Mouse (Mus musculus): ENCODE data around the gene Sema4b. TPM values are rescaled to one million over a fixed set of nuclear protein-coding genes. Genes with fewer than 3 reads are reported as not detected.

The Sema4b gene
- polyA plus RNA-seq, 1 experiment from 2014 or later = 11.6 TPM

GRCm38 (mm10) chr7:80230196-80230595 lies 43.6 kb downstream of the Sema4b start:
- no peak for ATAC-seq

DNA sequence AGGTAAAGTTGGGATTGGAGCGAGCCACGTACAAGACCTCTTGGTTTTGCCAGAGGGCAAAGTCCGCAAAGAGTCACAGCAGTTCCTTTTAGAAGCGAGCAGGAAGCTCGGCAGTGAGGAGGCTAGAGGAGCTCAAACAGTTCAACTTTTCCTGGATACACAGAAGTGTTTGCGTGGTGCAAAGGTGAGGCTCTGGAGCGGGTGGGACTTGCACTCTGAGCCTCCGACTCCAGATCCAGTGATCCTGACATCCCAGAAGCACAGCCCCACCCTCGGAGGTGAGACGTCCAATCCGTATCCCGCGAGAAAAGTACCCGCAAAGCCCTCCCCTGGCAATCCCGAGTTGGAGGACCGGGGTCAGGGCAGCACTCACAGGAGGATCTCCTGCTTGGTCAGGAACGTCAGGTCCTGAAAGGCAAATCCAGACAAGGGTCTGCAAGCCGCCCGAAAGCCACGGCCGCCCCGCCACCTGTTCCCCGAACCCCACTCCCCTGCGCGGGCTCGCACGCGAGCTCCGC lies 45.4 kb downstream of the Sema4b start:
- no peaks in the 10 kb centered on the region for H3K9me3 ChIP-seq (ENCODE audit: low read length)
- TF ChIP-seq CTCF (IDR thresholded peaks at IDR 0.05) = no peak
- no peak for TF ChIP-seq EP300 (IDR thresholded peaks at IDR 0.05)
- 0 out of 2 replicates have a peak, but pooled peaks cover 2% of the 10 kb centered on the region for H3K4me1 ChIP-seq (ENCODE audit: insufficient read depth, low read depth, low read length)
- H3K9ac ChIP-seq (replicated peaks; ENCODE audit: low read depth) = peak overlapping the region; percentile 48; the same call in 1 of the 2 replicates
- H3K4me2 ChIP-seq (replicated peaks; ENCODE audit: low read depth, low read length) = peak overlapping the region; percentile 67
- H3K36me3 ChIP-seq (ENCODE audit: insufficient read depth, low read length) = peaks cover 7% of the 10 kb centered on the region; the same call in 1 of the 2 replicates
- ATAC-seq (peak; percentile 51), DNase-seq (ENCODE audit: low spot score) (peak; percentile 61)
- H3K27ac ChIP-seq (ENCODE audit: low read length) = peak overlapping the region; percentile 74
- WGBS = under 1% methylated on average over 22 of the region's 29 CpGs
- no peaks in the 10 kb centered on the region for H3K27me3 ChIP-seq (replicated peaks; ENCODE audit: insufficient read depth, low read length)
- H3K4me3 ChIP-seq (ENCODE audit: low read depth, low read length) = peak overlapping the region; percentile 59

More at GRCm38 (mm10) chr7:80230196-80230595, 43.6 kb downstream of the Sema4b start:
- no peak for DNase-seq (ENCODE audit: low spot score)
- WGBS = 72% methylated on average over 6 of the region's 6 CpGs
- Histone ChIP-seq H3K4me1 (ENCODE audit: insufficient read depth, low read depth, low read length) (0 out of 2 replicates have a peak, but pooled peaks cover 2% of the 10 kb centered on the region), H3K27me3 (replicated peaks; ENCODE audit: insufficient read depth, low read length) (no peaks in the 10 kb centered on the region), H3K27ac (ENCODE audit: low read length) (no peak overlapping the region), H3K9ac (replicated peaks; ENCODE audit: low read depth) (no peak overlapping the region), H3K4me3 (ENCODE audit: low read depth, low read length) (no peak overlapping the region), H3K9me3 (ENCODE audit: low read length) (no peaks in the 10 kb centered on the region), H3K36me3 (ENCODE audit: insufficient read depth, low read length) (peaks cover 10% of the 10 kb centered on the region; the same call in 1 of the 2 replicates), H3K4me2 (replicated peaks; ENCODE audit: low read depth, low read length) (no peak overlapping the region)
- TF ChIP-seq EP300 (IDR thresholded peaks at IDR 0.05) (no peak), CTCF (IDR thresholded peaks at IDR 0.05) (no peak)

DNA sequence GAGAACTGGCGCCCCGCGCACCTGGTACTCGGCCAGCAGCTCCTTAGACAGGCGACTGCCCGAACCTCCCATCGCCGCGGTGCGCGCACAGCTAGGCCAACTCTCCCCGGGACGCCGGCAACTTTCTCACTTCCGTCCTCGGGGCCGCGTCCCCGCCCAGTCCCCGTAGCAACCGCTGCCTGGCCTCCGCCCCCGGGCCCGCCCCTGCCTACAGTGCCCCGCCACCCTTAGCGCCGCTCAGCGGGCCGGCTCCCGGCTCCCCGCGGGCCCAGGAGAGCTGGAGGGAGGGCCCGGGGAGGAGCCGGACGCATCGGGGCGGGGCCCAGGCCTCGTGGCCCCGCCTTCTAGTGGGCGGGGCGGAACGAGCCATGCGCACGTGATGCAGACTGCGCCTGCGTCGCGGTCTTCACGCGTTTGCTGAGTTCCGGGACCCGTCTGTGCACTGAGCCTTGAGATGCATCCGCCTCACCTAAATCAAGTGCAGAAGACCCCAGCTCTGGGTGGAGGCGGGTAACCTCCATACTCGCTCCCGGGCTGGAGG lies 45.9 kb downstream of the Sema4b start, which contains the start of the genes Cib1 and Gdpgp1:
TSS of gene Cib1 (minus strand) at position 325 of the 541 bp plus-strand sequence.
TSS of gene Gdpgp1 (plus strand) at position 377 of the 541 bp plus-strand sequence.
- H3K27ac ChIP-seq (ENCODE audit: low read length) = peak within 1 kb of the TSS; percentile 74
- WGBS = under 1% methylated on average over 51 of the region's 56 CpGs
- H3K27me3 ChIP-seq (replicated peaks; ENCODE audit: insufficient read depth, low read length) = no peaks in the 10 kb centered on the region

GRCm38 (mm10) chr7:80233799-80234198 lies 47.2 kb downstream of the Sema4b start:
- no peak for ATAC-seq

More for the DNA sequence above, 45.9 kb downstream of the Sema4b start, which contains the start of the genes Cib1 and Gdpgp1:
- Histone ChIP-seq H3K4me2 (replicated peaks; ENCODE audit: low read depth, low read length) (peak within 1 kb of the TSS; percentile 67), H3K9me3 (ENCODE audit: low read length) (no peaks in the 10 kb centered on the region), H3K4me3 (ENCODE audit: low read depth, low read length) (peak within 1 kb of the TSS; percentile 59), H3K9ac (replicated peaks; ENCODE audit: low read depth) (peak within 1 kb of the TSS; percentile 48), H3K4me1 (ENCODE audit: insufficient read depth, low read depth, low read length) (0 out of 2 replicates have a peak, but pooled peaks cover 2% of the 10 kb centered on the region), H3K36me3 (ENCODE audit: insufficient read depth, low read length) (0 out of 2 replicates have a peak, but pooled peaks cover 4% of the 10 kb centered on the region)
- ATAC-seq (peak; percentile 99), DNase-seq (ENCODE audit: low spot score) (peak; percentile 98)
- TF ChIP-seq EP300 (IDR thresholded peaks at IDR 0.05) (no peak), CTCF (IDR thresholded peaks at IDR 0.05) (peak; percentile 25)

DNA sequence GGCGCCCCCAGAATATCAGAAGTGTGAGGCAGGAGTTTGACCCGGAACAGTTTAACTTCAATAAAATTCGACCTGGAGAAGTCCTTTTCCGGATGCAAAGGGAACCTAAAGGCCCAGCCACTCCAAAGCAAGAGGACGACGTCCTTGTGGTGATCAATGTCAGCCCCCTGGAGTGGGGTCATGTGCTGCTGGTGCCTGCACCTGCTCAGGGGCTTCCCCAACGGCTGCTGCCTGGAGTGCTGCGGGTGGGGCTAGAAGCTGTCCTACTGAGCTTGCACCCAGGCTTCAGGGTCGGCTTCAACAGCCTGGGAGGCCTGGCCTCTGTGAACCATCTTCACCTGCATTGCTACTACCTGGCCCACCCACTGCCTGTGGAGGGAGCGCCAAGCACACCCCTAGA lies 51.9 kb downstream of the Sema4b start:
- H3K4me3 ChIP-seq (ENCODE audit: low read depth, low read length) = no peak overlapping the region
- TF ChIP-seq EP300 (IDR thresholded peaks at IDR 0.05) = no peak
- TF ChIP-seq CTCF (IDR thresholded peaks at IDR 0.05) = no peak
- no peaks in the 10 kb centered on the region for H3K9me3 ChIP-seq (ENCODE audit: low read length)
- no peak overlapping the region for H3K9ac ChIP-seq (replicated peaks; ENCODE audit: low read depth)
- 89% methylated on average over 10 of the region's 10 CpGs for WGBS
- no peak for DNase-seq (ENCODE audit: low spot score)
- ATAC-seq = no peak
- H3K27ac ChIP-seq (ENCODE audit: low read length) = no peak overlapping the region
- H3K36me3 ChIP-seq (ENCODE audit: insufficient read depth, low read length) = peaks cover 18% of the 10 kb centered on the region; the same call in 1 of the 2 replicates
- no peaks in the 10 kb centered on the region for H3K27me3 ChIP-seq (replicated peaks; ENCODE audit: insufficient read depth, low read length)
- H3K4me2 ChIP-seq (replicated peaks; ENCODE audit: low read depth, low read length) = no peak overlapping the region
- H3K4me1 ChIP-seq (ENCODE audit: insufficient read depth, low read depth, low read length) = no peaks in the 10 kb centered on the region

More at GRCm38 (mm10) chr7:80233799-80234198, 47.2 kb downstream of the Sema4b start:
- Histone ChIP-seq H3K9ac (replicated peaks; ENCODE audit: low read depth) (no peak overlapping the region), H3K4me2 (replicated peaks; ENCODE audit: low read depth, low read length) (peak overlapping the region; percentile 67), H3K27me3 (replicated peaks; ENCODE audit: insufficient read depth, low read length) (no peaks in the 10 kb centered on the region), H3K9me3 (ENCODE audit: low read length) (no peaks in the 10 kb centered on the region), H3K4me3 (ENCODE audit: low read depth, low read length) (no peak overlapping the region), H3K36me3 (ENCODE audit: insufficient read depth, low read length) (peaks cover 7% of the 10 kb centered on the region; the same call in 1 of the 2 replicates), H3K4me1 (ENCODE audit: insufficient read depth, low read depth, low read length) (0 out of 2 replicates have a peak, but pooled peaks cover 2% of the 10 kb centered on the region), H3K27ac (ENCODE audit: low read length) (no peak overlapping the region)
- no peak for DNase-seq (ENCODE audit: low spot score)
- TF ChIP-seq EP300 (IDR thresholded peaks at IDR 0.05) = no peak
- no peak for TF ChIP-seq CTCF (IDR thresholded peaks at IDR 0.05)
- 59% methylated on average over 9 of the region's 9 CpGs for WGBS

- no peak overlapping the region for H3K4me2 ChIP-seq (replicated peaks; ENCODE audit: low read depth, low read length)
- no peak overlapping the region for H3K27ac ChIP-seq (ENCODE audit: low read length)
- WGBS = 49% methylated on average over 4 of the region's 4 CpGs
Observed at GRCm38 (mm10) chr7:80241661-80242060, 55.0 kb downstream of the Sema4b start.

More at GRCm38 (mm10) chr7:80241661-80242060, 55.0 kb downstream of the Sema4b start:
- TF ChIP-seq EP300 (IDR thresholded peaks at IDR 0.05) = no peak
- no peak for TF ChIP-seq CTCF (IDR thresholded peaks at IDR 0.05)
- Histone ChIP-seq H3K4me1 (ENCODE audit: insufficient read depth, low read depth, low read length) (no peaks in the 10 kb centered on the region), H3K9ac (replicated peaks; ENCODE audit: low read depth) (no peak overlapping the region), H3K9me3 (ENCODE audit: low read length) (no peaks in the 10 kb centered on the region), H3K36me3 (ENCODE audit: insufficient read depth, low read length) (peaks cover 18% of the 10 kb centered on the region; the same call in 1 of the 2 replicates), H3K4me3 (ENCODE audit: low read depth, low read length) (no peak overlapping the region), H3K27me3 (replicated peaks; ENCODE audit: insufficient read depth, low read length) (no peaks in the 10 kb centered on the region)
- ATAC-seq (no peak), DNase-seq (ENCODE audit: low spot score) (peak; percentile 6)
